Mouse (Mus musculus) MN1 (cell line): Measurements from ENCODE around the gene Bloc1s5.

Experiments
- DNase-seq: peaks from one replicate; pipeline ENCODE4 v3.0.0-alpha.2; 2016; ENCODE audit warnings: low spot score

Bloc1s5 gene

DNA sequence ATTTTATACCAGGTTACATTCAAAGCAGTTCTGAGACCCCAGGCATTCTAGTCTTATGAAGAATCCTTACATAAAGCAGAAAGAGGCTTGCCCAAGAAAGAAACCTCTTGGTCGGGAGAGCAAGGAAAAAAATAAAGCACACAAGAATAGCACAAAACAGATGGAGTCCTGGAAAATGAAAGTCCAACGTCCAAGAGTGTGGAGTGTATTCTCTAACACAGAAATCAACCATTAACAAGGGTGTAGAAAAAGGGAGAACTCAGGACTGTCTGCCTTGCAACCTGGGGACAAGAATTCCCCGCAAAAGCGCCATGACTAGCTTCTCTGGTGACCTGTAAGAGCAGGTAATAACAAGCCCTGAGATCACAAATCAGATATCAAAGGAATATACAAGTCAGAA lies 69.7 kb downstream of the Bloc1s5 start:
- DNase-seq: no peak

DNA sequence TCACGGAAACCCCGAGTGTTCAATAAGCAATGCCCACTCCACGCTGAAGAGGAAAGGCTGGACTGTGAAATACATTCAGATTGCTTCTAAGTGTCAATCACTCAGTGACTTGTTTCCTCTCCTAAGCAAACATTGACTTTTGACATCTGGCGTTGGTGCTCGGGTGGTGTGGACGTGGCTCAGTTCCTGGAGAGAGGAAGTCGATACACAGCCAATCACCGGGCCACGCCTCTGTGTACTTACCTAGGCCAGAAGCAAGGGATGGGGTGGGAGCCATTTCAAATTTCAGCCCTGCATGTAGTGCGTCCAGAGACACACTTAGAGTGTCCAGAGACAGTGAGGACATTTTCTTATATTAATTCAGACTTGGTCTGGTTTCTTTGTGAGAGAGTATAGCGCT lies 80.3 kb downstream of the Bloc1s5 start:
- no peak for DNase-seq

DNA sequence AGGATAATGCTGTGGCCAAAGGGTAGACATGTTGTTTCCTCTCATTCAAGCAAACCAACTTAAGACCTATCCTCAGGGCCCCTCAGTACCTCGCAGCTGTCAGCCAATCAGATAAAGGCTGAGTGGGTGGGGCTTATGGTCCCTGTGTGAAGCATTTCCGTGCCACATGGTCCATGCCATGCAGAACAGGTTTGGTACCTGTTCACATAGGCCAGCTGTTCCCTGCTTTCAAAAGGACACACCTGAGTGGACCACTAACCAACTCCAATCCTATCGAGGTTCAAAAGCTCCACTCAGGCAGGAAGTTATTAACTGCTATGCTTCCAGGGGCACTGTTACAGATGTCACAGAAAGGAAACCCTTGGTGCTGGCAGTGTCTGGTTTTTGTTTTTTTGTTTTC lies 80.7 kb downstream of the Bloc1s5 start:
- no peak for DNase-seq

DNA sequence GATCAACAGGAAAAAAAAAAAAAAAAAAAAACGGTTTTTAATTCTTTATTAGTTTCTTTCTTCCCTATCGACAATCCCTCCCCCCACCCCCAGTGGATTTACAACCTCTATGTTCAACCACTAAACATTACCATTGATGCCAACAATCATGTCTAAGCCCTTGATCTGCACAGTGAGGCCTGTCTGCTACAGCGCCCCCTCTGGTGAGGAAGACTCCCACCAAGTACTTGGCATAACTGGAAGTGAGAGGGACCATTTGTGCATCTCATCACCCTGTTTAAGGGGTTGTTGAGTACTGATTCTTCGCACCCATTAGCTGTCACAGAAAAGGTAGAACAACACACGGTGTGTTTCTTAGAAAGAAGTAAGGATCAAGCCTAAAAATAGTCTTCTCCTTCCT lies 86.2 kb downstream of the Bloc1s5 start:
- DNase-seq: no peak

DNA sequence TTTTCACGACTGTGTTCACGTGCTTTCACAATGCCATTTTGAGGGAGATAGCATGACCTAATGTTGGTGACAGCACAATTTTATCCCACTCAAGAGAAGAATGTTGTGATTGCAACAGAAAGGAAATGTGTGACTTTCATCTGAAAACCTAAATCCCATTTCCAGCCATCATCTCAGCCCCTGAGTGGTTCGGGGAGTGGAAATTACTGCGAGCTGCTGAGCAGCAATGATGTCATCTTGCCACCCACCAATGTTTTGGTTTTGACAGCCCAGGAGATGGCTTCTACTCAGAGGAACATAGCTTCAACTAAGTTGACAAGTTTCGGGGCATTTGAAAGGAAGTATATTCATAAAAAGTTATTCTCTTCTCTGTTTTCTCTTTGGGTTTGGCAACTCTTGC lies 87.2 kb downstream of the Bloc1s5 start:
- DNase-seq: no peak

DNA sequence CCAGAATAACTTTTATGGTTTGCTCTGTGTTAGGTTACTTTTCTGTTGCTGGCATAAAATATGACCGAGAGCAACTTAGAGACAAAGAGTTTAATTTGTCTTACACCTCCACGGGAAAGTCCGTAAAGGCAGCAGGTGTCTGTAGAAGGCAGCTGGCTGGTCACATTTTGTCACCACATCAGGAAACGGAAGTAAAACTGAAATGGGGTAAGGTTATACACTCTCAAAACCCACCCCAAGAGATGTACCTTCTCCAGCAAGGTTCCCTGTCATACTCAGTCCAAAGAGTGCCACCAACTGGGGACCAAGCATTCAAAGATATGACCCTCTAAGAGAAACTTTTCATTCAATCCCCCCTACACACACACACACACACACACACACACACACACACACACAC lies 88.2 kb downstream of the Bloc1s5 start:
- no peak for DNase-seq

DNA sequence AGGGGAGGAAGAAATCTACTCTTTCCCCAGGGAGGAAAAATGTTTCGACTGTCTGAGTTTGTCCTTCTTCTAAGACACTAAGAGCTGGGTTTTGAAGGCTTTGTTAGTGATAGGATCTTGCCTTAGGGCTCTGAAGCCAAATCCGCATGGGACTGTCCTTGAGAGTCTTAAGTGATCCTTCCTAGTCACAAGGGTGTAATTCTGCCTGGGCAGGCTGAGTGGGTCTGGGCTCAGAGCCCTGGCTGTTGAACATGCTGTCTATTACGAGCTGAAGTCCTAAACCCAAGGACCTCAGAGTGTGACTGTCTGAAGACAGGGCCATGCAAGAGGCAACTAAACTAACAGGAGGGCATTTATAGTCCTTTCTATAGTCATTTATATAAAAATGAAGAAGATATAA lies 89.4 kb downstream of the Bloc1s5 start:
- DNase-seq: no peak

DNA sequence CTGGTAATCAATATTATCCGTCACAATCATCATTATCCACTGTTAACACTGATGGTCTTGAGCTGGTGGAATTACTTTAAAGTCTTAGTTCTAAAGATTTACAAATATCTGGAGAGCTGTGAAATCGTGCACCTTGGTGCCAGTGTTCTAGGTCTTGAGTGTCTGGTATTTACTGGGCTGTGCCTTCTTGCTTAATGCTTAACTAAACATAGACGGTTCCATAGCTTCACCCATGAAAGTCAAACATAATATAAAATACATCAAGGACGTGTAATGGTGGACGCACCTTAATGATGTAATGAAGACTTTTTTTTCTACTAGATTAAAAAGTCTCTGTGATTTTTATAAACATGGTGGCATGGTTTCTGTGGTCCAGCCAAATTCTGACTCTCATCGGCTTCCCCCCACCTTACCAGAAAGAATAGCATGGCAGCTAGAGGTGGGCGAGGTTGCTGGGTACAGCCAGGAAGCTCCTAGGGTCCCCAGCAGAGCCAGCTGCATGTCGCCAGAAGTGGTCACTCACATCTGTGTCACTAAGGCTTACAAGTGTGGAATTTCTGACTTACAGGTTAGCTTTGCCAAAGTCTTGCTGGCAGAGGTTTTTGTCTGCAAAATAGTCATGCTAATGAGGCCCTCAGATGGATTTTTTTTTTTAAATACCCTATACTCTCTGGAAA lies 90.0 kb downstream of the Bloc1s5 start:
- no peak for DNase-seq

DNA sequence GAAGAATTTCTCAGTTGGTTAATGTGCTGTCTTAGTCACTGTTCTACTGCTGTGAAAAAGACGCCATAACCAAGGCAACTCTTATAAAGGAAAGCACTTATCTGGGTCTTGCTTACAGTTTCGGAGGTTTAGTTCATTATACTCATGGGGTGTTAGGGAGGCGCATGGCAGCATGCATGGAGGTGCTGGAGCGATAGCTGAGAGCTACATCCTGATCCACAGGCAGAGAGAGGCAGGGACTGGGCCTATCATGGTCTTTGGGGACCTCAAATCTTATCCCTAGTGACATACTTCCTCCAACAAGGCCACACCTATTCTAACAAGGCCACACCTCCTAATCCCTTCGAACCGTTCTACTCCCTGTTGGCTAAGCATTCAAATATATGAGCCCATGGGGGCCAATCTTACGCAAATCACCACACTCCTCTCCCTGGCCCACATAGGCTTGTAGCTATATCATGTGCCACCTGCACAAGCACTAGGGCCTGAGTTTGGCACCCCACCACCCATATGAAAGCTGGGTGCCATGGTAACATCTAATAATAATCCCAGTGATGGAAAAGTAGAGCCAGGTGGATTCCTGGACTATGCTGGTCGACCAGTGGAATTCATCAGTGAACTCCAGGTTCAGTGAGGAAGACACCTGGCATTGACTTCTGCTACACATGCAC lies 91.3 kb downstream of the Bloc1s5 start:
- DNase-seq: no peak
